Mouse (Mus musculus) left cerebral cortex, postnatal 4 days (tissue): ENCODE data around the gene Gm7298. TPM values are rescaled to one million over a fixed set of nuclear protein-coding genes. Genes with fewer than 3 reads are reported as not detected.
"Not testable (repeated sequence)": the region's sequence is repeated elsewhere in the genome, so short reads cannot be mapped to it uniquely, and the experiment has no call there.

Source experiments
- DNase-seq: peaks from one replicate; pipeline ENCODE4 v3.0.0-alpha.2; 2022
- intact Hi-C: fragments of 180-260 bp; cut with DNase I; formaldehyde crosslinking; loops from one replicate; pipeline ENCODE4 v1.15.1; 2025
- total RNA-seq, 2 experiments: library from RNA; stranded (reverse); gene quantifications; 2 replicates each; pipeline ENCODE4 v1.2.3; 2021

The Gm7298 gene
- total RNA-seq, result not detected

DNA sequence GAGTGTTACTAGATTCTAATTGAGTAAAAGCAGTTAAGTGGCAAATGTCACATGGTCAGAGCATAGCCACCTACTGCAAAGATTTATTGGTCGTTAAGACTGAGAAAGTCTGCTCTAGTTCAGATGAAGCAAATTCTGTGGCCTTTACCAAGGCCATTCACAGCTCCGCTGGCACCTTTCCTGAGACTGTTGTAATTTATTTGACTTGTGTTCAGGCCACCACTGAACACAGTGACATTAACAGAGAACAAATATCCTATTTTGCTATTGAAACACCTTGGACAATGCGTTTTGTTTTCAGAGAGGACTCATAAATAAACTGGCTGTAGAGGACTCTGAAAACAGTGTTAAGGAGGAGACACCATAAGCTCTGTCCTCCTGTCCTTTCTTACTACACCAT is at the start of gene Gm7298:
TSS of gene Gm7298 (plus strand) at position 301 of the 400 bp plus-strand sequence.
- no peak for DNase-seq
- intact Hi-C loops, result no loop called here

DNA sequence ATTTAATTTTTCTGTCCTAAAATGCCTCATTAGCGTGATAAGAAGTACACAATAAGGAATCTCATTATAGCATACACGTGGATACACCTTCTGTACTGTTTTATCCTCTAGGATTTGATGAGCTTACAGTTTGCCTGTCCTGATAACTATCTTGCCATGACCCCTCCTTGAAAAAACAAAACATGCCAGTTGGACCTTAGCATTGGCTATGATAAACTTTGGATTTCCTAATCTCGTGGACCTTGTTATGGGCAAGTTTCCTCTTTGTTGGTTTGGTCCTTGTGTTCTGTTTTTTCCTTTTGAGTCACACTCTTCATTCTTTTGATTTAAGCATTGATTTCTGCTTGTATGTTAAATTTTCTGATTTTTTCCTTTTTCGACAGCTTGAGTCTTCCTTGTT is 95.3 kb downstream of the Gm7298 start:
- intact Hi-C loops, result no loop called here

DNA sequence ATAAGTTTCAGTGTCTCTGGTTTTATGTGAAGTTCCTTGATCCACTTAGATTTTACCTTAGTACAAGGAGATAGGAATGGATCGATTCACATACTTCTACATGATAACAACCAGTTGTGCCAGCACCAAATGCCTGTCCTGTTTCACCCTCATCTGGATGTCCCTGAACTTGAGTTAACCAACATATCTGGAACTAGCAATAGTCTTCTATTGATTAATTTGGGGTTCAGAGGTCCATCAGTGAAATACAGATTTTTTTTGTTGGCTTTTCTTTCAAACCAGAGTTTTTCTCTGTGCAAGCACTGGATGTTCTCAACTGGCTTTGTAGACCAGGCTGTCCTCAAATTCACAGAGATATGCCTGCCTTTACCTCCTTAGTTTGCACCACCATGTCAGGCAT is 103.6 kb downstream of the Gm7298 start:
- intact Hi-C loops, result no loop called here
- no peak for DNase-seq

More for the DNA sequence above, 95.3 kb downstream of the Gm7298 start:
- no peak for DNase-seq

DNA sequence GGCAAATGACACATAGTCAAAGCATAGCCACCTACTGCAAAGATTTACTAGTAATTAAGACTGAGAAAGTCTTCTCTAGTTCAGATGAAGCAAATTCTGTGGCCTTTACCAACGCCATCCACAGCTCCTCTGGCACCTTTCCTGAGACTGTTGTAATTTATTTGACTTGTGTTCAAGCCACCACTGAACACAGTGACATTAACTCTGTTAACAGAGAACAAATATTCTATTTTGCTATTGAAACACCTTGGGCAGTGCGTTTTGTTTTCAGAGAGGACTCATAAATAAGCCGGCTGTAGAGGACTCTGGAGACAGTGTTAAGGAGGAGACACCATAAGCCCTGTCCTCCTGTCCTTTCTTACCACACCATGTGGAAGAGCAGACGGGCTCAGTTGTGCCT is 105.5 kb downstream of the Gm7298 start, which contains the start of gene Mug1:
TSS of gene Mug1 (plus strand) at position 271 of the 400 bp plus-strand sequence.
- intact Hi-C loops, result not testable (repeated sequence)

More for the DNA sequence above, 105.5 kb downstream of the Gm7298 start, which contains the start of gene Mug1:
- DNase-seq, result not testable (repeated sequence)

Other genes starting within 250 kb of the Gm7298 start
- 1 to 10 TPM; 5.6 to 7.7 TPM for gene A2m, start 97.6 kb upstream of the Gm7298 start, total RNA-seq
- gene Mug1, start 105.6 kb downstream of the Gm7298 start, total RNA-seq, result not detected